Mouse (Mus musculus) gastrocnemius, postnatal 36 days (tissue): ENCODE data around the gene Mterf1b. TPM values are rescaled to one million over a fixed set of nuclear protein-coding genes. Genes with fewer than 3 reads are reported as not detected.
"Not testable (repeated sequence)": the region's sequence is repeated elsewhere in the genome, so short reads cannot be mapped to it uniquely, and the experiment has no call there.

Source experiments
- DNase-seq, 2 experiments: peaks; one replicate each; pipeline ENCODE4 v3.0.0; 2022
- intact Hi-C: fragments of 180-260 bp; cut with DNase I; formaldehyde crosslinking; loops from one replicate; pipeline ENCODE4 v1.15.1; 2025
- long read RNA-seq, 2 experiments: library from polyadenylated mRNA; stranded (forward); transcript quantifications; one replicate each; pipeline ENCODE4 v2.0.0; 2021
- total RNA-seq, 2 experiments: library from RNA; stranded (reverse); gene quantifications; 2 replicates each; pipeline ENCODE4 v1.2.3; 2021

Gene Mterf1b
- total RNA-seq: under 1 TPM; 0.43 to 0.76 TPM
- long read RNA-seq, experiment 1, partial matches to known transcripts: 0 of 1 reads
- long read RNA-seq, experiment 1, other reads (novel, unspliced or antisense): 1 of 1 reads
- long read RNA-seq, experiment 2, partial matches to known transcripts: 0 of 4 reads
- long read RNA-seq, experiment 2, other reads (novel, unspliced or antisense): 1 of 4 reads

DNA sequence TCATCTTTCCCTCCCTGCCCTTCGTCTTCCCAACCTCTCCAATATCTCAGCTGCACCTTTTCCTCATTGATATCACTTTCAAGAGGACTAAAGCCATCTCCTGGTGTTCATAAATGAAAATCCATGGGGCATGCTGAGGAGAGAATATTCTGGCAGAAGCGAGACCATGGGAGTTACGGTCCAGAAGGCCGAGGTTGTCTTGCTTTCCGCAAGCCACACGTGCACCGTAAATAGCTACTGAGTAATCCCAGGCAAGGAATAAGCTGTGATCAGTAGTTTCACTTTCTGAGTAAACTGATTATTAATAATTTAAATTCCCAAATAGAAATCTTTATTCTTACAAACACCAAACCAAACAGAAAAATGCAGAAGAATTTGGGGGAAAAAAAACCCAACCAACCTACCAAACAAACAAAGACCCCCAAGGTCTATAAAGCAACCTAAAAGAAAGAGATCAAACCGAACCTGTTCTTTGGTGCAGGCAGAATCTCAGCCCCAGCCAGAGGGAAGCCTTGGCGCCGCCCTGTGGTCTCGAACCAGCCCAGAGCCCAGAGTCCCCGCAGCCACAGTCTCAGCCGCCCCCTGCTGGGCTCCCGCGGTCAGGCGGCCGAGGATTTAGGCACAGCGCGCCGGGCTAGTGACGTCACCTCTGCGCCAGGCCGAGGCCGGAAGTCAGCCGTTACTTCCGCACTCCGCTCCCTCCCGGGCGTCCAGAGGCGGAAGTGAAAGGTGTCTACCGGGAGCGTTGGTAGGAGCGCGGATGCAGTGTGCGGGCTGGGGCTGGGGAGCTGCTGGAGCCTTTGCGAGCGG lies at the start of gene Mterf1b:
Gene Mterf1b, plus strand, starts transcription at position 697 of the 810 bp plus-strand sequence.
- intact Hi-C loops: loop anchor here (2.0 to 10.0 kb wide), 3 partner anchors 87 to 297 kb away; partner anchors contain the start of genes Akap9 and Cyp51
- DNase-seq: not testable (repeated sequence)

DNA sequence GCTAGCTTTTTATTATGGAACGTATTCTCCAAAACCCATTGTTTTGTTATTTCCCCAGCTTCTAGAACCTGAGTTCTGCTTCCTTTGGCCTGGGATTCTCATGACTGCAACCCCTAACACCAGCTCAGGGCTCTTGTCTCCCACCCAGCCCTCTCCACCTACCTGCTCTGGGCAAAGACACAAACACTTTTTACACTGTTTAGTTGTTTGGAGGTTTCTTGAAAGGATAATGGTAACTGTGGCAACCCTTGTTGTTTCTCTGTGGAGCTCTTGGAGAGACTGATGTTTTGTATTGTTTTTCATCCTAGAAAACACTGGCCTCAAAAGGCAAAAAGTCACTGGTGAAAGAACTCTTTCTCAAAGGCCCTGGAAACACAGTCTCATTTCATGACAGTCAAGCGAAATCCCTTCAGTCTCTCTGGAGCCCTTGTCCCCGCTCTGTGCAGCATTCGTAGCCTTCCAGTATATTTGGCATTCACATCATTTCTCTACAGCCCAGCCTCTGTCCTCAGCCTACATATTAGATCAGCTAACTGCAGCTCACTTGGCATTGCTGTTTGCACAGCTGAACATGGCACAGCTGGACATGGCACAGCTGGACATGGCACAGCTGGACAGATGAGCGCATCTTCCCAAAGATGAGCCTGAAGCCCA lies 32.6 kb upstream of the Mterf1b start:
- intact Hi-C loops, DNase-seq: not testable (repeated sequence)

- DNase-seq: no peak
- intact Hi-C loops: no loop called here
Measured at GRCm38 (mm10) chr5:4161554-4161953, 30.6 kb upstream of the Mterf1b start.

DNA sequence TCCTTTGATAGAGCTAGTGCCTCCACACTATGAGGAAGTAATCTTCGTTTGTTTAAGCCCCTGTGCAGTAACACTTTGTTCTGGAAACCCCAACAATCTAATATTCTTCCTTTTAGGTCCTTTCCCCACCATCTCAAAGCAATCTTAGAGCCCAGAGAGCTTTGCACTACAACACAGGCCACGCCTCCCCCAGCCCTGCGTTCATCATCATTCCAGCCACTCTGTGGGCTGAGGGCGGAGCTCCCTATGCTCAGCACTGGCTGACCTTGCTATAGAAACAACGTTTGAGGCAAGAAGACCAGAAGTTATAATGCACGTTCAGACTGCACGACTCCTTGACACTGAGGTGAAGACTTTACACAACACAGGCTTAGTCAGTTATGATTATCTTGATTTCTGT lies 29.7 kb upstream of the Mterf1b start:
- intact Hi-C loops: no loop called here
- DNase-seq: no peak

- intact Hi-C loops, DNase-seq: not testable (repeated sequence)
Measured at GRCm38 (mm10) chr5:4167813-4168529, 24.2 kb upstream of the Mterf1b start.

- DNase-seq, intact Hi-C loops: not testable (repeated sequence)
Measured at GRCm38 (mm10) chr5:4168530-4168926, 23.6 kb upstream of the Mterf1b start.

DNA sequence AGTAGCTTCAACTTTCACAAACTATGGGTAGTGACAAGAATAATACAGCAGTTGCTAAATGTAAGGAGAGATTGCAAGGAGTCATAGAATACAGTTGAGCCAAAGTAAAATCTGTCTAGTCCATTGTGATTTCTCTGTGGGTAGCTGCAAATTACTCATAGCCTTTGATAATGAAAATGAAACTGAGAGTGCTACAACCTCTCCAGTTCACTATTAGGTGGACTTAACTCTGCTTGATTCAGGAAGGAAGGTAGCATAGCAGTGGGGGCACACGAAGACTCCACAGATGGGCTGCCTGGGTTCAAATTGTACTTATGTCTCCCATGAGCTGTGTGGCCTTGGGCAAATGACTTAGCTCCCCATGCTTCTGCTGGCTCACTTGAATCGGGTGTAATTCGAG lies 15.7 kb upstream of the Mterf1b start:
- intact Hi-C loops, DNase-seq: not testable (repeated sequence)

GRCm38 (mm10) chr5:4179364-4179763 lies 12.8 kb upstream of the Mterf1b start:
- no peak for DNase-seq
- intact Hi-C loops: no loop called here

DNA sequence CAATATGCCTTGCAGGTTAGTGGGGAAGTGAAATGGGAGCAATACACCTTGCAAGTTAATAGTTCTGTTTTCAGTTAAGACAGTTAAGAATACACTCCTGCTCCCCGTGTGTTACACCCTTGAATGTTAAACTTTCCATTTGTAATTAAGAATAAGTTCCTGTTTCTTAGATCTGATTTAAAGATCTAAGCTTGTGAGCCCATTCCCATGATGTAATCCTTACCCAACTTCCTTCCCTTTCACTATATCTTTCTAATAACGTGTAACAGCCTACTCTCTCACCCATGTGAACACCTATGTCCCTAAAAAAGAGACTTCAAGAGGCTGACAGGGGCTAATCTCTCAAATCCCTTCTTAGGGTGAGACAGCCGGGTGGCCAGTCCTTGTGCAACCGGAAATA lies 5.4 kb upstream of the Mterf1b start:
- no peak for DNase-seq
- intact Hi-C loops: no loop called here

- DNase-seq: not testable (repeated sequence)
- intact Hi-C loops: loop anchor here (10.0 kb wide), 2 partner anchors 88 to 268 kb away; partner anchors contain the start of genes Akap9 and Cyp51
Measured at GRCm38 (mm10) chr5:4192481-4193246, 497 bp downstream of the Mterf1b start.

DNA sequence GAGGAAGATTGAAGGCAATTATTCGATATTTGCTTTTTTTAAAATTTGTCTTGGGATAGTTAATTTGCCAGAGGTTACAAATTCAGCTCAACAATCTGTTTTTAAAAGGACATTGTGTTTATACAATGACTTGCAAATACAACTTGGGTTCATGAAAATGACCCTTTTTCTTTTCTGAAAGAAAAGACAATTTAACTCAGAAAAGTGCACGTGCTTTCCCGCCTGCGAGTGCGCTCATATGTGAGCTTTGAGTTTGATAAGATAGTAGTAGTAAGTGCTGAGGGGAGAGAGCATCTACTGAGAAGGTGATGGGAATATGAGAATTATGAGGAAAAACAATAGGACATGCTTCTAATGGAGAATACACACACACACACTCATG lies 1.1 kb downstream of the Mterf1b start:
- intact Hi-C loops: loop anchor here (10.0 kb wide), 2 partner anchors 88 to 268 kb away; partner anchors contain the start of genes Akap9 and Cyp51
- no peak for DNase-seq

DNA sequence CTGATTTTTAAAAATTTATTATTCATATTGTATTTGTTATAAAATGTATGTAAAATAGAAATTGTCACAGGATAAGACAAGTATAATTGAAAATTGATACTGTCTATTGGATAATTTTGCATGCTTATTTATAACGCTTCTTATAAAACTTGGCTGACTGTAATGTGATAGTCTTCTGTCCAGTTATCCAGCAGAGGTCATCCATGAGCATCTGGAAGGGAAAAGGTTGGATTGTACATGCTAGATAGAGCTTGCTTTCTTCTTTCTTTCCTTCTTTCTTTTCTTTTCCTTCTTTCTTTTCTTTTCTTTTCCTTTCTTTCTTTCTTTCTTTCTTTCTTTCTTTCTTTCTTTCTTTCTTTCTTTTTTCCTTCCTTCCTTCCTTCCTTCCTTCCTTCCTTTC lies 2.0 kb downstream of the Mterf1b start:
- no peak for DNase-seq
- intact Hi-C loops: loop anchor here (10.0 kb wide), 2 partner anchors 89 to 269 kb away; partner anchors contain the start of genes Akap9 and Cyp51

DNA sequence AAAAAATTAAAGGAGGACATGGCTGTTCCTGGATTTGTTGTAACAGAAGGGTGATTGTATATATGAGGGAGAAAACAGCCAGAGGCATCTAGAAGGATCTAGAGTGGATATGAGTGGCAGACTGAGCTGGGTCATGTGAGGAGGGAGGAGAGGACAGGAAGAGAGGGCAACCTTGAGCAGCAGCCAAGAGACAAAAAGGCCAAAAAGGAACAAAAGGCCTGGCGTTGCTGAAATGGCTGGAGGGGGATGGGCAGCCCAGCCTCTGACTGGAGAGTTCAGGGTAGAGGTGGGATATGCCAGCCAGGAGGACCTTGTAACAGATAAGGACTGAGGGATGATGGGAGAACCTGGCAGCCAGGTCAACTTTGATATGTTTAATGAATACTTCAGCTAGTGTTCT lies 2.9 kb downstream of the Mterf1b start:
- intact Hi-C loops: loop anchor here (10.0 kb wide), 2 partner anchors 90 to 270 kb away; partner anchors contain the start of genes Akap9 and Cyp51

DNA sequence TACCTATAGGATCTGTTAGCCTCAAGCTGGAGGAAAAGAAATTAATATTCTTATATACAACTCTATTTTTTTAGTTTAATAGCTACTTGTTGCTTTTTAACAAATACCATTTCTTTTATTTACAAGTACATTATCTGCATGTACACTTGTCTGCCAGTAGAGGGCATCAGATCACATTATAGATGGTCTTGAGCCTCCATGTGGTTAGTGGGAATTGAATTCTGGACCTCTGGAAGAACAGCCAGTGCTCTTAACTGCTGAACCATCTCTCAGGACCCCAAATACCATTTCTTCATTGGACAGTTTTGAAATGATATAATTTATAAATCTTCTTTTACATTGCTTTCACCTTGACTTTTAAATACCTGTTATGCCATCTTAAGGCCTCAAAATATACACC lies 9.2 kb downstream of the Mterf1b start:
- no peak for DNase-seq
- intact Hi-C loops: loop anchor here (5.0 kb wide), 1 partner anchor 716 kb away; no protein-coding TSS in a partner anchor

More for the DNA sequence above, 2.9 kb downstream of the Mterf1b start:
- DNase-seq: no peak

DNA sequence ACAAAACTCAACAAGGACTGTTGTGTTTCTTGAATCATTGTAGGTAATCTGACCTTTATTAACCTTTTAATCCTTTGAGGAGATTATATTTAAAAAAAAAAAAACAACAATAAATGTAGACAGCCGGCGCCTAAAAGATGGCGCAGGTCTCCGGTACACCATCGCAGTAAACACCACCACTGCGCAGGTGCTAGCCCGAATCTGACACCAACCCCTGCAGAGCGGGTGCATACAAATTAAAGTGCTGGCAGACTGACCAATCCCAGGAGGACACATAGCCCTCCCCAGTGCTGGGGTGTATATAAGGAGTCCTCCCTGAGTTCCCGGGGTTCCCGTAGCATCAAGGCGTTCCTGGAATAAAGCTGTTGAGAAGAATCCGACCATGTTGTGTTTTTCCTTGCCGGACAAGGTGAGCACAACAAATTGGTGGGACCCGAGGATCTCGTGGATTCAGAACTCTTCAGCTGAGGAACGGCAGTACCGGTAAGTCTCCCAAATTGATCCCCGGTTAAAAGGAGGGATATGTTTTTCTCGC lies 10.2 kb downstream of the Mterf1b start:
- not testable (repeated sequence) for DNase-seq
- intact Hi-C loops: loop anchor here (5.0 kb wide), 1 partner anchor 715 kb away; no protein-coding TSS in a partner anchor

GRCm38 (mm10) chr5:4210082-4210481 lies 17.9 kb downstream of the Mterf1b start:
- intact Hi-C loops: not testable (repeated sequence)

DNA sequence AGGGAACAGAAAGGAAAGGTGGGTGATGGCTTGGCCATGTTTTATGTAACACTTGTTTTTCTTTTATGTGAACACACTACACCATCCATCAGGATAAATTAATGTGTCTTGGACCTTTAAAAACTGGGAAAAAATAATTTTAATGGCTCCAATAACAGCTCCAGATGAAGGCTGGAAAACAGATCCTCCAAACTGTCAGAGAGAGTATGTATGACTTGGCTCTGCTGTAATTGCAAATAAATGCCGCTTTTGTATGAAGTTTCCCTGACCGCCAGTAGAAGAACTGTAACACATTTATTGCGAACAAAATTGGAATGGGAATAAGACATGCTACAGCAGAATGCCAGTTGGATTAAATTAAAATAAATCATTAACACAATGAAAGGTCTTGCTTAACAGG lies 29.1 kb downstream of the Mterf1b start:
- no peak for DNase-seq
- intact Hi-C loops: no loop called here

More at GRCm38 (mm10) chr5:4210082-4210481, 17.9 kb downstream of the Mterf1b start:
- not testable (repeated sequence) for DNase-seq

GRCm38 (mm10) chr5:4221981-4222623 lies 29.9 kb downstream of the Mterf1b start:
- intact Hi-C loops: no loop called here
- no peak for DNase-seq

DNA sequence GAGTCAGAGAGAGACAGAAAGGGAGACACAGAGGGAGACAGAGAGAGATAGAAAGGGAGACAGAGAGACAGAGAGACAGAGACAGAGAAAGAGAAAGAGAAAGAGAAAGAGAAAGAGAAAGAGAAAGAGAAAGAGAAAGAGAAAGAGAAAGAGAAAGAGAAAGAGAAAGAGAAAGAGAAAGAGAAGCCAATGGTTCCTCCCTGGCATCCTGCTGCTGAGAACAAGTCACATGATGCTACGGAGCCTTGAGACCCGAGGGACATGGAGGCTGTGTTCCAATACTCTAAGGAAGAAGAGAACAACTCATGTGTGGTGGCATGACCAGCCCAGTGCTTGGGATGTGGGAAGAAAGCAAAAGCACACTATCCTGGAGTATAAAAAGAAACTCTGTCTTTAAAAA lies 40.0 kb downstream of the Mterf1b start:
- DNase-seq: no peak
- intact Hi-C loops: no loop called here
